Mouse (Mus musculus) adrenal gland, postnatal 25 days (tissue): ENCODE measurements around the gene Fam71e1. TPM values are rescaled to one million over a fixed set of nuclear protein-coding genes. Genes with fewer than 3 reads are reported as not detected.

Experiments
- DNase-seq: peaks from one replicate; pipeline ENCODE4 v3.0.0; 2021; ENCODE audit warnings: mixed read lengths
- total RNA-seq: library from RNA; stranded (reverse); gene quantifications from 2 replicates; pipeline ENCODE4 v1.2.3, GENCODE M21; 2021

Gene Fam71e1
- total RNA-seq, 1 experiment from 2014 or later = 17.5 TPM

- no peak for DNase-seq
Measured at GRCm38 (mm10) chr7:44470696-44471612, 25.4 kb upstream of the Fam71e1 start.

DNA sequence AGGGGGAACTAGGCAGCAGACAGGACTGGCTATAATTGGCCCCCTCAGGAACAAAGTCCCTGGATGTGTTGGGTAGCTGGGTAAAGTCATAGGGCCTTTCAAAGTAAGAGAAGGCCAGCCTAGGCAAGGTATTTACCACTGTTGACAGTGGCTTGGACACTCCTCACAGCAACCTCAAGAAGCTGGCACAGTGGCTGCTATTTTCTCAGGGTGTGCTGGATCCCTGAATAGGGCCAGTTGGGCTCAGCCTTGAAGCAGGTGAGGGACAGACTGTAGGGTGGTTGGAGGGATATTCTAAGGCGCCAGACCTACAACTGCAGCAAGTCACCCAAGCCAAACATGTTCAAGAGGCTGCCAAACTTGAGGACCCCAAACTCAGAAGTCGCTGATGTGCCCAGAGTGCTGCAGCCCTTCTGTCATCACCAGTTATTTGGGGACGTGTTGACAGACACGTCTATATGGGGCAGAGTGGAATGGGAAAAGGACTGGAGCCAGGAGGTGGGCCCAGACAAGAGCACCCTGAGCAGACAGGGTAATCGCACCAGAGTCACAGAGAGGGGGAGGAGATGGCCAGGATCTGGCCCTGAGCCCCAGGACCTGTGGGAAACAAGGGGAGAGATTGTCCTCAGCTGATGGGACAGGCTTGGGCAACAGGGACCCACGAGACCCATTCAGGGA lies 24.4 kb upstream of the Fam71e1 start:
- DNase-seq = no peak

GRCm38 (mm10) chr7:44472558-44472885 lies 23.9 kb upstream of the Fam71e1 start:
- no peak for DNase-seq

- no peak for DNase-seq
Measured at GRCm38 (mm10) chr7:44472961-44473646, 23.3 kb upstream of the Fam71e1 start.

DNA sequence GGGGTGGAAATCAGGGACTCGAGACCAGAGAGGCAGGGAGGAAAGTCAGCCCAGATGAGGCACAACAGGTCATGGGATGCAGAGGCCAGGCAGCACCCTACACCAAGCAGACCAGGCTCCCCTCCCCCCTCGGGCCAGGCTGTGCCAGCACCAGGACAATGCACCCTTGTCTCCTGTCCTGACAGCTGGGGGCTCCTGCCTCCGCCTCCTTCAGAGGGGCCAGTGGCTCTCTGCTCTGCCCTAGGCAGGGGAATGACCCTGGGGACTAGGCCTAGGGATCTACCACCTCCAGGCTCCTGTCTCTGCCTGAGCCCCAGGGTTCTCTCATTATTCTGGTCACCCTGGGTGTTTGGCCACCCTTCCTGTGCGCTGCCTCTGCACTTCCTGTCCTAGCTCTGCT lies 22.0 kb upstream of the Fam71e1 start:
- no peak for DNase-seq

DNA sequence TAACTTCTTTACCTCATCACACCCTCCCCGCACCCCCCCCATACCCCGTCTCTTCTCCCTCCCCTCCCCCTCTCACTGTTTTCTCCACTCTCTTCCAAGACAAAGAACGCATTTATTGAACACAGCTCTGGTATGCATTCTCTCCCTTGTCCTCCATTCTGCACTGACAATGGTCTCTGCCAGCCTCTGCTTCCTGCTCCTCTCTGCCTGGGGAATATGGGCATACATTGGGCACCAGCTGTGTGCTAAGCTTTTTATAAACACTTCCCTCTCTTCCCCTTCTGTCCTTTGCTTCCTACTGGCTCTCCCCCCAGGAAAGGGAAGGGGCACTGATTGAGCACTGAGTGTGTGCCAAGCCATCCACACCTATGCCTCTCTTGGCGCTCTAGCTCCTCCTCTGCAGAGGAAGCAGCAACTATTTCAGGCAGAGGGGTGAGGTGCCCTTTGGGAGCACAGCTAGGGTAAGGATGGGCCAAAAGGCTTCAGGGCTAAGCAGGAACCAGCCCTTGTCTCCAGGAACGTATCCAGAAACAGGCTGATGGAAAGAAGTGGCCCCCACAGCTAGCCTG lies 21.3 kb upstream of the Fam71e1 start:
- DNase-seq = no peak

DNA sequence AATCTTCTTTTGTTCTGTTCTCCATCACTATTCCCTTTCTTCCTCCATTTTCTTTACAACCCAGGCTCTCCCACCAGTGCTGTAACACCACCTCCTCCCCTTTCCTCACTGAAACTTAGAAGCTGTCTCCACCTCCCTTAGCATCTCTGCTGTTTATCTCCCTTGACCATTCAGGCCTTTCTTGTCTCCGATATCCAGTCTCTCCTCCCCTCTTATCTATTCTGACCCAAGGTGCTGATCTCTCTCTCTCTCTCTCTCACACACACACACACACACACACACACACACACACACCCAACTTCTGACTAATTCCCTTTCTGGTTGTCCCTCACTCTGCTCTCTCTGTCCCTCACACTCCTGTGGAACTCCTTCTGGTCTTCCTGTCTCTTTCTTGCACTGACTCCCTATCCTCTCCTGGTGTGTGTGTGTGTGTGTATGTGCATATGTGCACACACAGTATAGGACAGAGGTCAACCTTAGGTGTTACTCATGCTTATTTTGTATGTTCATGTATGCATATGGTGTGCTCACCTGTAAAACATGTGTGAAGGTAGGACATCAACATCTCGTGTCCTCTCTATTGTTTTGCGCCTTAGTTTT lies 13.4 kb upstream of the Fam71e1 start:
- no peak for DNase-seq

GRCm38 (mm10) chr7:44484109-44484508 lies 12.3 kb upstream of the Fam71e1 start:
- DNase-seq = no peak

DNA sequence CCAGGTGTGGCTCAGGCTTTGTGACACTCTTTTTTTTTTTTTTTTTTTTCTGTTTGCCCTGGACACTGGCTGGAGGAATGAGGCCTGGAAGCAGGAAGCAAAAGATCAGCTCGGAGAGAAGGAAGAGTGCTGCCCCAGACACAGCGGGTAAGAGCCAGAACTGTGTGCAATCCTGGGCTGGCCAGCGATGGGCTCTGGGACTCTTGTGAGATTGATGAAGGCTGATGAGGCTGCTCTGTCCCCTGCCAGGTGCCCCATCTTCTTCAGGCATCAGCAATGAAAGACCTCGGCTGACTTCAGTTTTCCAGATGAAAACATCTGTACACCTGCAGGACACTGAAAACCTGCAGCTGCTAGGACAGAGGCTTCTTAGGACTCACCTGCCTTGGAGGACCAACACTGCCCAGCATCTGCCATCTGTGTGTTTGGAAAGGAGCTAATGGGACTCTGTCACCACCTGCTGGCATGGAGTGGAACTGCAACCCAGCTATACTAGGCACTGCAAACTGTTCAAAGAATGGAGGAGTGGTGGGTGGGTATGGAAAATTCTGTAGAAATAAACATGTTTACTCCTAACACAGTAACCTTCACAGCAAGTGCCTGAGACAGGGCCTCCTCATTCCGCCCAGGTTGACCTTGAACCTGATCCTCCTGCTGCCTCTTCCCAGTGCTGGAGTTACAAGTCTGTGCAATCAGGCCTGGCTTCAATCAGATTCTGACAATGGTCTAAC lies 11.4 kb upstream of the Fam71e1 start:
- peak; percentile 67 for DNase-seq

DNA sequence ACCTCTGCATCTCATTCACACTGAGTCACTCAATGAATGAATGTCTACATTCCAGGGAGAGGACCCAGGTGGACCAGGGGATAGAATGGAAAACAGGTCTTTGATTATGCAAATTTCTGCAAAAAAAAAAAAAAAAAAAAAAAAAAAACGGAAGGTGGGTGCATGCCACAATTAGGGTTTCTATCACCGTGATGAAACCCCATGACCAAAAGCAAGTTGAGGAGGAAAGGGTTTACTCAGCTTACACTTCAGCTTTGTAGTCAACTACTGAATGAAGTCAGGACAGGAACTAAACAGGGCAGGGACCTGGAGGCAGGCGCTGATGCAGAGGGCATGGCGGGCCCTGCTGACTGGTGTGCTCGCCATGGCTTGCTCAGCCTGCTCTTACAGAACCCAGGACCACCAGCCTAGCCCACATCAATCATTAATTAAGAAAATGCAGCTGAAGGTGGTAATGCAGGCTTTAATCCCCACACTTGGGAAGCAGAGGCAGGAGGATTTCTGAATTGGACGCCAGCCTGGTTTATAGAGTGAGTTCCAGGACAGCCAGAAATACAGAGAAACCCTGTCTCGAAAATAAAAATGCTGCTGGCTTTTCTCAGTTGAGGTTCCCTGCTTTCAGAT lies 10.7 kb upstream of the Fam71e1 start:
- DNase-seq = no peak

DNA sequence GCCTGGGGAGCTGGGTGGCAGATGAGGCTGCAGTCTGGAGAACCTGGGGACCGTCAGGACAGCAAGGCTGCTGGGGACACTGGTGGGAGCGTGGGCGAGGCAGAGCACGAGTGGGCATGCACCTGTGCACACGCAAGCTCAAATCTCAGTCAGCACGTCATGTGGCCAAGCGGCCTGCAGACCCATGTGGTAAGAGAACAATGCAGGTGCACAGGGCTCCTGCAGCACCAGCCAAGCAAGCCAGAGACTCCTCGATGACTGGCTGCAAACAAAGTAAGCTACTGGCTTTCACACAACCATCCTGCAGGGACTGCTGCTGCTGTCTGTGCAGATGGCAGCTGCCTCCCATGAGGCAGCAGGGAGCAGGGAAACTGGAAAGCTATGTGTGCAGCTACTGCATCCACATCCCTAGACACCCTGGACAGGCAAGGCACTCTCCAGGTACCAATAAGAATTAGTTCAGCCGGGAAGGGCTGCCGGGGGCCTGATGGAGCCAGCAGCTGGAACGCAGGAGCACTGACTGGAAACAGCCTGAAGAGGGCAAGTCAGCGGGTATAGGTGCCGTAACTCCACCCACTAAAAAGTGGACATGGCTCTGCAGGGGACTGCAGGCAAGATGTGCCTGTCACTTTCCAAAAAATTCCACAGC lies 9.3 kb upstream of the Fam71e1 start:
- DNase-seq = no peak

- no peak for DNase-seq
Measured at GRCm38 (mm10) chr7:44487936-44488335, 8.4 kb upstream of the Fam71e1 start.

GRCm38 (mm10) chr7:44488545-44488944 lies 7.8 kb upstream of the Fam71e1 start:
- DNase-seq = no peak

DNA sequence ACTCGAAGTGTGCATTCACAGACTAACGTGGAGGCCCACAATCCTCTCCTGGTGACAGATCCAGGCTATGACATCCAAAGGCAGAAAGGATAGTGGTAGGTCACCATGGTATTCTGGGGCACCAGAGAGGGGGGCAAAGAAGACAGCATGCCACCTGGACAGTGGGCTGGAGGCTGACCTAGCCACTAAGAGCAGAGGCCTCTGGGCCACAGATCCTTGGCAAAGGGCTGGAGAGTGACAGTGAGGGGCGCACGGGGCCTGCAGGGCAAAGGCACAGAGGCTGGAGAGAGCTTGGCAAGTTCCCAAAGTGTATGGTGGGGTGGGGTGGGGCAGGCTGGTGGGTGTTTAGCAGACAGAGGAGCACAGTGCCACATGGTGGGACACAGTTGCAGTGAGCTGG lies 6.1 kb upstream of the Fam71e1 start:
- no peak for DNase-seq

DNA sequence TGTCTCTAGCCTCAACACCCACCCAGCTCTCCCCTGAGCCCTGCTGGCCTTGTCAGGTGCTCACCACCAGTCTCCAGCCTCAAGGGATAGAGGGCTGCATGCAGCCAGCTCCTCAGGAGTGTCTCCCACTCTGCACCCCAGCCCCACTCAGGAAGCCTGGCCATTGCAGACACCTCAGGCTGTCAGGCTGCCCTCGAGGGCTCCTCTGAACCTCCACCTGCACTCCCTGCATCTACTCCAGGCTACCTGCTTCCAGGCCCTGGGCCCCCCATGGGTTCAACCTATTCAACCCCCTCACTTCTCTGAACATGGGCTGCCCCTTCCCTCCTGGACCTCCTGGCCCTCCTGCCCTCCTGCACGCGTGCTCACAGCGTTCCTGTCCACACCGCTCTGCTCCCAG lies 5.0 kb upstream of the Fam71e1 start:
- no peak for DNase-seq

GRCm38 (mm10) chr7:44492166-44492826 lies 4.1 kb upstream of the Fam71e1 start:
- DNase-seq = no peak

DNA sequence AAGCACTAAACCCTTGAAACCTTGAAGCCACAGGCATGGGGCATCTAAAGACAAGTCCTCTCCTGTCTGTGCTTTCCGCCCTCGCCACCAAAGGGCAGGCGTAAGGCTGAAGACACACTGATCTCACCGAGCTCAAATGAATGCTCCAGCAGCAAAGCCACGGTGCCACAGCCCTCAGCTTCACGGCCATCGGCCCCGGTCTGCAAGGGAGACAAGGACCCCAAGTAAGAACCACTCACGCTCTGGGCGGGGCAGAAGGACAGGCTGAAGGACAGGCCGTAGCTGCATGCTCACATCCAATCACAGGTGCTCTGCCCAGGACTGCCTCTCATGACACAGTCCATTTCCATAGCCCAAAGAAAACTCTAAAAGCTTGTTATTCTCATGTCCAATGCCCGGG lies 1.7 kb upstream of the Fam71e1 start:
- DNase-seq = no peak

DNA sequence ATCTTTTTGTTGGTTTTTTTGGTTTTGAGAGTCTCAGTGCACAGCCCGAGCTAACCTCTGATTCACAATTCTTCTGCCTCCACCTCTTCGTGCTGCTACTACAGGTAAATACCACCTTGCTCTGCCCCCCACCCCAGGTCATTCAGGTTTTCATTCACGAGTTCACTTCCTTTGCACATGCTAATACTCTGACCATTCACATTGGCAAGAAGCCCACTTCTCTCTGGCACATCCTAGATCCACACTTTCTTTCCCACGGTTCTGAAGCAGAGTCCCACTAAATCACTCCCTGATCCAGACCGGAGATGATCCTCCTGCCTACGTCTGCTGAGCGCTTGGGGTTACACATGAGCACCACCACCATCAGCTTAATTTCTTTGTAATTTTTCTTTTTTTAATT lies 1.3 kb upstream of the Fam71e1 start:
- no peak for DNase-seq

- DNase-seq = no peak
Measured at GRCm38 (mm10) chr7:44496771-44497109, 359 bp downstream of the Fam71e1 start.

- no peak for DNase-seq
Measured at GRCm38 (mm10) chr7:44497361-44498055, 1.1 kb downstream of the Fam71e1 start.
